Mouse (Mus musculus): Measurements from ENCODE around the gene Trpm3. TPM values are rescaled to one million over a fixed set of nuclear protein-coding genes. Genes with fewer than 3 reads are reported as not detected.
"Not testable (repeated sequence)": the region's sequence is repeated elsewhere in the genome, so short reads cannot be mapped to it uniquely, and the experiment has no call there.

Trpm3 gene
- polyA plus RNA-seq, 2 experiments from 2014 or later: 0.28 TPM; not detected in 1

- ATAC-seq: no peak
These were observed 629.4 kb downstream of the Trpm3 start for GRCm38 (mm10) chr19:22768242-22768641.

GRCm38 (mm10) chr19:22775191-22775695 is 636.4 kb downstream of the Trpm3 start:
- no peak for ATAC-seq

GRCm38 (mm10) chr19:22780192-22780843 is 641.5 kb downstream of the Trpm3 start:
- no peak for ATAC-seq

- no peak for ATAC-seq
These were observed 642.7 kb downstream of the Trpm3 start for GRCm38 (mm10) chr19:22781579-22781978.

- ATAC-seq: no peak
These were observed 644.9 kb downstream of the Trpm3 start for GRCm38 (mm10) chr19:22783745-22784144.

- no peak for ATAC-seq
These were observed 650.9 kb downstream of the Trpm3 start for GRCm38 (mm10) chr19:22789753-22790152.

- ATAC-seq: no peak
These were observed 658.1 kb downstream of the Trpm3 start for GRCm38 (mm10) chr19:22796996-22797395.

- ATAC-seq: no peak
These were observed 661.6 kb downstream of the Trpm3 start for GRCm38 (mm10) chr19:22800471-22800870.

- ATAC-seq: no peak
These were observed 664.5 kb downstream of the Trpm3 start for GRCm38 (mm10) chr19:22803396-22803795.

GRCm38 (mm10) chr19:22804311-22804710 is 665.5 kb downstream of the Trpm3 start:
- ATAC-seq: no peak

- ATAC-seq: no peak
These were observed 671.4 kb downstream of the Trpm3 start for GRCm38 (mm10) chr19:22810247-22810646.

GRCm38 (mm10) chr19:22821741-22822140 is 682.9 kb downstream of the Trpm3 start:
- no peak for ATAC-seq

- no peak for ATAC-seq
These were observed 684.7 kb downstream of the Trpm3 start for GRCm38 (mm10) chr19:22823491-22823981.

GRCm38 (mm10) chr19:22825812-22826211 is 687.0 kb downstream of the Trpm3 start:
- no peak for ATAC-seq

- ATAC-seq: no peak
These were observed 689.4 kb downstream of the Trpm3 start for GRCm38 (mm10) chr19:22828198-22828742.

- no peak for ATAC-seq
These were observed 702.5 kb downstream of the Trpm3 start for GRCm38 (mm10) chr19:22841081-22842040.

- no peak for ATAC-seq
These were observed 703.9 kb downstream of the Trpm3 start for GRCm38 (mm10) chr19:22842697-22843096.

GRCm38 (mm10) chr19:22847696-22848095 is 708.9 kb downstream of the Trpm3 start:
- no peak for ATAC-seq

- no peak for ATAC-seq
These were observed 709.4 kb downstream of the Trpm3 start for GRCm38 (mm10) chr19:22848251-22848650.

GRCm38 (mm10) chr19:22848783-22849576 is 710.1 kb downstream of the Trpm3 start:
- ATAC-seq: no peak

GRCm38 (mm10) chr19:22851423-22851822 is 712.6 kb downstream of the Trpm3 start:
- ATAC-seq: not testable (repeated sequence)

GRCm38 (mm10) chr19:22859644-22860043 is 720.8 kb downstream of the Trpm3 start:
- no peak for ATAC-seq

Measured in CD4-positive, CD25-positive, alpha-beta regulatory T cell, adult 4 months (primary cell).